Mouse (Mus musculus) small intestine, adult 2 months (tissue): Measurements from ENCODE around the gene Gnl1. TPM values are rescaled to one million over a fixed set of nuclear protein-coding genes. Genes with fewer than 3 reads are reported as not detected.

Experiments
- H3K27ac ChIP-seq: fragments of 200-500 bp; 2 replicates; pipeline ENCODE4 v1.5.1; 2012; ENCODE audit warnings: low read depth, low read length, control low read depth, inconsistent platforms; ENCODE audit not compliant: insufficient read depth
- H3K27me3 ChIP-seq: fragments of 200-500 bp; 2 replicates; pipeline ENCODE4 v1.6.1; 2012; ENCODE audit warnings: mild to moderate bottlenecking, moderate library complexity, low read length, inconsistent platforms; ENCODE audit not compliant: control insufficient read depth, insufficient read depth
- H3K36me3 ChIP-seq: fragments of 200-500 bp; 2 replicates; pipeline ENCODE4 v1.6.1; 2012; ENCODE audit warnings: mild to moderate bottlenecking, low read length, control low read depth, inconsistent platforms; ENCODE audit not compliant: control insufficient read depth, insufficient read depth
- H3K4me1 ChIP-seq: fragments of 200-500 bp; 2 replicates; pipeline ENCODE4 v1.6.1; 2012; ENCODE audit warnings: low read length, inconsistent platforms, mixed read lengths; ENCODE audit not compliant: control insufficient read depth, insufficient read depth, insufficient read length
- H3K4me3 ChIP-seq: fragments of 200-500 bp; 2 replicates; pipeline ENCODE4 v1.5.1; 2012; ENCODE audit warnings: low read depth, mild to moderate bottlenecking, control low read depth, inconsistent platforms, low read length, moderate library complexity
- CTCF ChIP-seq: fragments of 200-500 bp; IDR thresholded peaks from 2 replicates; pipeline ENCODE4 v1.5.1; 2012; ENCODE audit warnings: low read depth, mild to moderate bottlenecking, control low read depth, inconsistent platforms, low read length, moderate library complexity, mixed read lengths; ENCODE audit not compliant: insufficient replicate concordance, insufficient read length; ENCODE audit errors: extremely low read depth
- POLR2A ChIP-seq: fragments of 200-500 bp; IDR thresholded peaks from 2 replicates; pipeline ENCODE4 v1.6.1; 2012; ENCODE audit warnings: low read depth, mild to moderate bottlenecking, control low read depth, inconsistent platforms, low read length, moderate library complexity
- WGBS: fragments of 180-500 bp; shearing (Covaris S2); methylation state at CpG from one replicate; pipeline ENCODE4 v1.1.7; 2018; 5-methylcytosine and 5-hydroxymethylcytosine counted together
- polyA plus RNA-seq: library from polyadenylated mRNA; depleted of rRNA; stranded (reverse); fragments of >200 nt; gene quantifications from 2 replicates; pipeline ENCODE4 v1.2.3, GENCODE M21; 2012

Gnl1 gene
- polyA plus RNA-seq, 1 experiment = 24.7 TPM

DNA sequence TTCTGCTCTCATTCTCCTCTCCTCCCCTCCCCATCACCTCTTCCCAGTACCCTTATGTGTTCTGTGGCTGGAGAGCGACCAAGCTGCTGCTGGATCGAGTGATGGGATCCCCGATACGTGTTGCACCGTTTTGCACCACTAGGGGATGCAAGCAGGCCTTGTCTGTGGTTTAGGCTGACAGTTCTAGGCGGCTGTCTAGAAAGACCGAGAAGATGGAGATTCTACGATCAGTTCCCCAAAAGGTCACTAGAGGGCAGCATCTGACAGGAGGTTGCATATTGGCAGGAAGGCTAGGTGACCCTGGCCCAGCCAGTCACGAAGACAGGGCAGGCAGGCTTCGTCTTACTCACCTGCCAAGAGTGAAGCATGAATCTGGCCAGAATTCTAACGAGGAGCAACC, 17.3 kb downstream of the Gnl1 start:
- WGBS = under 1% methylated on average over 11 of the region's 11 CpGs
- Histone ChIP-seq H3K36me3 (no peaks in the 10 kb centered on the region), H3K27ac (no peak overlapping the region), H3K4me3 (no peak overlapping the region), H3K27me3 (no peaks in the 10 kb centered on the region), H3K4me1 (peaks cover 10% of the 10 kb centered on the region)
- TF ChIP-seq POLR2A = no peak
- TF ChIP-seq CTCF = peak; percentile 99

DNA sequence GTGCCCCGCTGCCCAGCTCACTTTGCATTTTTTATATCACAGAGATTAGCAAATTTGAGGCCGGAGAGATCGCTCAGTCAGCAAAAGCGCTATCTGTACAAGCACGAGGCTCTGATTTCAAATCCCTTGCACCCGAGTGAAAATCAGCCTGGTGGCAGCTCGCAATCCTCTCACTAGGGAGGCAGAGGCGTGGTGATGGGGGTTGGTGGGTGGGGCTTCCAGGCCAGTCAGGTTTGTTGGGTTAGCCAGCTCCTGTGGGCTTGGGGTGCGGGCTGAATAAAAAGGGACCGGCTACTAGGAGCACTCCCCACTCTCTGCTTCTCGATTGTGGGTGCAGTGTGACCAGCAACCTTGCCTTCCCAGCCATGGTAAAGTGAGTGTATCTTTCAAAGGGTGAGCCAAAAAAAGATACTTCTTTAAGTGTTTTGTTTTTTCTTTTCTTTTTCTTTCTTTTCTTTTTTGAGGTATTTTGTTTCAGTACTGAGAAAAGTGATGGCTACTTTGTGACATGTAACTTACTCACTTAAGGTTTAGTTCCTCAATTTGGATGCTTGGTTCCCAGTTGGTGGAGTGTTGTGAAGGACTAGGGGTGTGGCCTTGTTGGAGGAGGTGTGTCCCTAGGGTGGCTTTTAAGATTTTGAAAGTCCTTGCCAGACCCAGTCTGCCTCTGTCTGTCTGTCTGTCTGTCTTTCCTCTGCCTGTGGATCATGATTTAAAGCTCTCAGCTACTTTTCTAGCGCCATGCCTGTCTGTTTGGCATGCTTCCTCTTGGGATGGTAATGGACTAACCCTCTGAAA, 18.3 kb downstream of the Gnl1 start:
- Histone ChIP-seq H3K36me3 (no peaks in the 10 kb centered on the region), H3K27ac (peak overlapping the region; percentile 68; the same call in 1 of the 2 replicates), H3K4me1 (peaks cover 10% of the 10 kb centered on the region), H3K4me3 (no peak overlapping the region; the same call in 1 of the 2 replicates), H3K27me3 (no peaks in the 10 kb centered on the region)
- TF ChIP-seq CTCF = 0 out of 2 replicates have a peak, but pooled peaks have one; percentile 14
- no peak for TF ChIP-seq POLR2A
- WGBS = 45% methylated on average over 12 of the region's 12 CpGs

DNA sequence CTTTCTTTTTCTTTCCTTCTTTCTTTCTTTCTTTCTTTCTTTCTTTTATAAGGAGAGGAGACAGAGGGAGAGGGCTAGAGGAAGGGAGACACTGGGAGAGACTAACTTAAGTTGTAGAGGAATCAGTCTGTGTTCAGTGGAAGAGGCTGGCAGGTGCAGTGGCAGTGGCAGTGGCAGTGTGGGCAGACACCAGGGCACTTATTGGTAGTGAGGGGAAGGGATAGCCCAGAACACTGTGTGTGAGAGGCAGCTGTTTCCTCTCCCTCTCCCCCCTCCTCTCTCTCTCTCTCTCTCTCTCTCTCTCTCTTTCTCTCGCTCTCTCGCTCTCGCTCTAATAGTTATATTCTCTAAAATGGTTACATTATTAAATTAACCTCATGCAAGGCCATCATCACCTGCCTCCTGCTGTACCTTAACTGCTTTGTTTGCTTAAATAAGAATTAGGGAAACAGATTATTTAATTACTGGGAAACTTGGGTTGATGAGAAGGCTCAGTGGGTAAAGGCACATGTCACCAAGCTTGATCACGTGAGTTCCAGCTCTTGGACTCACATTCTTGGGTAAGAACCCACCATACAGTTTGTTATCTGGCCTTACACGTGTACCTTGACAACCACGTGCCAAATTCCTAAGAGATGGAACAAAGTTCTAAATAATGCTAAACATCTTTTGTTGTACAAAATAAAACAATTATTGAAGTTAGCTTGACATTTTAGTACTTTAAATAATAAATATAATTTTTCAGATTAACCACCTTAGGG, 19.1 kb downstream of the Gnl1 start:
- WGBS = 69% methylated on average over 6 of the region's 6 CpGs
- Histone ChIP-seq H3K36me3 (0 out of 2 replicates have a peak, but pooled peaks cover 1% of the 10 kb centered on the region), H3K27me3 (no peaks in the 10 kb centered on the region), H3K4me1 (peaks cover 10% of the 10 kb centered on the region), H3K4me3 (peak overlapping the region; percentile 27), H3K27ac (peak overlapping the region; percentile 68; the same call in 1 of the 2 replicates)
- TF ChIP-seq POLR2A (no peak), CTCF (no peak)

DNA sequence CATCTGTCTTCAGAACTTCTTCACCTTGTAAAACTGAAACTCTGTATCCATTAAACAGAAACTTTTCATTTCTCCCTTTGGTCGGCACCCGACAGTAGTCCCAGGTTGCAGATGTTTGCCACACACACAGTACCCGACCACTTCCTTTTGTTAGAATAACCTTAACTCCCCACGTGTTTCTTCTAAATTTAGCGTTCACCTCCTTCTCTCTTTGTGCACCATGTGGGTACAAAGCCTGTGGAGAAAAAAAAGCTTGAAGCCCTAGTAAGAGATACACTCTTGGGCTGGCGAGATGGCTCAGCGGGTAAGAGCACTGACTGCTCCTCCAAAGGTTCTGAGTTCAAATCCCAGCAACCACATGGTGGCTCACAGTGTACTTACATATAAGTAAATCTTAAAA, 19.7 kb downstream of the Gnl1 start:
- H3K36me3 ChIP-seq = 0 out of 2 replicates have a peak, but pooled peaks cover 1% of the 10 kb centered on the region
- H3K27ac ChIP-seq = no peak overlapping the region
- no peak overlapping the region for H3K4me3 ChIP-seq
- TF ChIP-seq CTCF (no peak), POLR2A (no peak)
- H3K4me1 ChIP-seq = peaks cover 10% of the 10 kb centered on the region
- WGBS = 75% methylated on average over 7 of the region's 7 CpGs
- H3K27me3 ChIP-seq = no peaks in the 10 kb centered on the region

DNA sequence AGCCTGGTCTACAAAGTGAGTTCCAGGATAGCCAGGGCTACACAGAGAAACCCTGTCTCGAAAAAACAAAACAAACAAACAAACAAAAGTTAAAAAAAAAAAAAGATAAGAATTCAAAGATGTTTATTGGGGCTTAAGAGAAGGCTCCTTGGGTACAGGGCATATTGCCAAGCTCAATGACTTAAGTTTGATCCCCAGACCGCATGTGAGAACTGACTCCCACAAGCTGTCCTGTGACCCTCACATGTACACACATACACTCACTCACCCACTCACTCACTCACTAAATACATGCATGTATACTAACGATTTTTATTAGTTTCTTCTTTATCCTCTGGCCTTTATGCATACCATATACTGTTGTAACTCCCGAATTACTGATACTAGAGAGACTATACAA, 20.7 kb downstream of the Gnl1 start:
- H3K27ac ChIP-seq = peak overlapping the region; percentile 15; the same call in 1 of the 2 replicates
- WGBS = 24% methylated on average over 4 of the region's 4 CpGs
- H3K4me1 ChIP-seq = peaks cover 10% of the 10 kb centered on the region
- no peaks in the 10 kb centered on the region for H3K27me3 ChIP-seq
- no peak for TF ChIP-seq CTCF
- no peak for TF ChIP-seq POLR2A
- no peak overlapping the region for H3K4me3 ChIP-seq
- 0 out of 2 replicates have a peak, but pooled peaks cover 1% of the 10 kb centered on the region for H3K36me3 ChIP-seq

DNA sequence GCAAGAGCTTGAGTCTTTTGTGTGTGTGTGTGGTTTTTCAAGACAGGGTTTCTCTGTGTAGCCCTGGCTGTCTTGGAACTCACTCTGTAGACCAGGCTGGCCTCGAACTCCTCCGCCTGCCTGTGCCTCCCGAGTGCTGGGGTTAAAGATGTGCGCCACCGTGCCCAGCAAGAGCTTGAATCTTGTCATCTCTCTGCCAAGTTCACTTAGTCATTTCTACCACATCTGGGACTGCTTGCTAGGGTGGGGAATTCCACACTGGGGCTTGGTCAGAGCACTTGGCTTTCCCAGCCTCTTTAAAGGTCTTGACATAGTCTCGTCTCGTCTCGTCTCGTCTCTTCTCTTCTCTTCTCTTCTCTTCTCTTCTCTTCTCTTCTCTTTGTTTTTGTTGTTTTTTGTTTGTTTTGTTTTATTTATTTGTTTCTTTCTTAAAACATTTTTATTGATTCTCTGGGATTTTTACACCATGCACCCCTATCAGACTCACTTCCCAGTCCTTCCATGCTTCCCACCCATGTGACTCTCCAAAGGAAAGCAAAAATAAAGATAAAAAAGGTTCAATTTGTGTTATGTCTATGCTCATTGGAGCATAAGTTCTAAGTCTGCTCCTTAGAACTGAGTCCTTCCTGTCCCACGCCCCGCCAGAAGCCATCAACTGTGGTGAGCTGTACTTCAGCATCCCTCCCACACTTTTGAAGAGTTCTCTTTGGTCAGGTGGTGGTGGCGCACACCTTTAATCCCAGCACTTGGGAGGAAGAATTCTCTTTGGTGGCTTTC, 21.7 kb downstream of the Gnl1 start:
- Histone ChIP-seq H3K4me3 (no peak overlapping the region), H3K36me3 (peaks cover 5% of the 10 kb centered on the region), H3K27me3 (no peaks in the 10 kb centered on the region), H3K27ac (0 out of 2 replicates have a peak overlapping the region, but pooled peaks have one; percentile 15), H3K4me1 (peaks cover 8% of the 10 kb centered on the region)
- no peak for TF ChIP-seq CTCF
- TF ChIP-seq POLR2A = no peak
- 66% methylated on average over 12 of the region's 12 CpGs for WGBS

DNA sequence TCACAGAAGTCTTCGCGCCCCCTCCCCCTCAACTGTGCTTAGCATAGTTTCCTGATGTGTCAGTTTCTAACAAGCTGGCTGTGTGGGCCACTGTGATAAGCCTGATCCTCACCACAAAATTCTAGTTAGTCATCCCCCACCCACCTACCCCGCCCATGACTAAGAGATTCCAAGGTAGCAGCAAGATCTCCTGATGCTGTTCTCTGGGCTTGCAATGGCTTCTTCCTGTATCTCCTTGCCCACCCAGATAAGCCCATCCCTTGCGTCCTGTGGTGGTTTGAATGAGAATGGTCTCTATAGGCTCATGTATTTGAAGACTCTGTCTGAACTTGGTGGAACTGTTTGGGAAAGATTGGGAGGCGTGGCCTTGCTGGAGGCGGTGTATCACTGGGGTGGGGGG, 22.3 kb downstream of the Gnl1 start:
- Histone ChIP-seq H3K4me3 (no peak overlapping the region), H3K4me1 (peaks cover 8% of the 10 kb centered on the region), H3K36me3 (peaks cover 9% of the 10 kb centered on the region), H3K27ac (no peak overlapping the region), H3K27me3 (no peaks in the 10 kb centered on the region)
- WGBS = 94% methylated on average over 6 of the region's 6 CpGs
- TF ChIP-seq POLR2A = no peak
- TF ChIP-seq CTCF = no peak
